Mouse (Mus musculus): Measurements from ENCODE around the gene Bcl11a. TPM values are rescaled to one million over a fixed set of nuclear protein-coding genes. Genes with fewer than 3 reads are reported as not detected.

Bcl11a gene
- polyA plus RNA-seq, 1 experiment from 2014 or later: 95.4 TPM

DNA sequence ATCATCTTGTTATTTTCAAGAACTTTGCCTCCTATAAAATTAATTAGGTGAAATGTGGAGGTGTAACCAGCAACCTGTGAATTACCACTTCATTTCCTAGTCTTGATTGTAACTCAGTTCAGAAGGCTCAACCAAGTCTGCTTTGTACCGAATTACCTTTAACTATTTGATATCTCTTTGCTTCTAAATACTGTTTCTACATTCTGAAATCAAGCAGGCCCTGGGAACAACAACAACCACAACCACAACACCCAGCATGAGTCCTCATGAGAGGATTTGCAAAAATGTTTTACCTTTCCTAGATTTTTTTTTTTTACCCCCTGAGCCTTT, 5.2 kb downstream of the Bcl11a start:
- peak overlapping the region; percentile 48; the same call in 1 of the 2 replicates for H3K27ac ChIP-seq (ENCODE audit: low read depth, low read length)
- H3K4me3 ChIP-seq (ENCODE audit: low read depth, low read length): peak overlapping the region; percentile 72
- ATAC-seq (replicated peaks; ENCODE audit: low FRiP score) (no peak), DNase-seq (ENCODE audit: low spot score) (no peak)
- peaks cover 16% of the 10 kb centered on the region for H3K4me1 ChIP-seq (replicated peaks; ENCODE audit: control insufficient read depth, insufficient read depth, low read length)
- H3K9me3 ChIP-seq (ENCODE audit: control insufficient read depth, low read length): no peaks in the 10 kb centered on the region
- peak overlapping the region; percentile 98 for H3K4me2 ChIP-seq
- WGBS: 36% methylated on average over 1 of the region's 1 CpGs
- no peaks in the 10 kb centered on the region for H3K27me3 ChIP-seq (replicated peaks; ENCODE audit: control insufficient read depth, insufficient read depth, low read length)
- H3K36me3 ChIP-seq (ENCODE audit: control insufficient read depth, insufficient read depth, low read length): peaks cover 21% of the 10 kb centered on the region; the same call in 1 of the 2 replicates
- peak overlapping the region; percentile 8 for H3K9ac ChIP-seq (ENCODE audit: low read depth, low read length)

DNA sequence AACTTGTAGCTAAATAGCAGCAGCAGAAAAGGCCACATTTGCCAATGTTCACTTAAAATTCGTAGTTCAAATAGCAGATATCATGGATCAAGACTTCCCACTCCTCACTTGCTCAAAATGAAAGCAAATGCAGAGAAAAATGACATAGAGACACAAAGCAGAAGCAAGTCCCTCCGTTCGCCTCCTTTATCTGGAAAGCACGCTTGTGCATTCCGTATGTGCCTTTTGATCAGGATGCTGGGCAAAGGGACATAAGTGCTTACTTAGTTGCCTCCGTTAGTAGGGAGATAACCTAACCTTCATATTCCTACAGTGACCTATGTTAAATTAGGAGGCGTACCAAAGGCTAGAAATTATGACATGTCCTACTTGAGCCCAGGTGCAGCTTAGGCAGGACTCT, 5.6 kb downstream of the Bcl11a start:
- WGBS: 29% methylated on average over 7 of the region's 7 CpGs
- Histone ChIP-seq H3K36me3 (ENCODE audit: control insufficient read depth, insufficient read depth, low read length) (peaks cover 21% of the 10 kb centered on the region; the same call in 1 of the 2 replicates), H3K4me2 (peak overlapping the region; percentile 98), H3K27ac (ENCODE audit: low read depth, low read length) (no peak overlapping the region; the same call in 1 of the 2 replicates), H3K27me3 (replicated peaks; ENCODE audit: control insufficient read depth, insufficient read depth, low read length) (no peaks in the 10 kb centered on the region), H3K4me3 (ENCODE audit: low read depth, low read length) (peak overlapping the region; percentile 72), H3K4me1 (replicated peaks; ENCODE audit: control insufficient read depth, insufficient read depth, low read length) (peaks cover 16% of the 10 kb centered on the region), H3K9me3 (ENCODE audit: control insufficient read depth, low read length) (no peaks in the 10 kb centered on the region), H3K9ac (ENCODE audit: low read depth, low read length) (peak overlapping the region; percentile 8)
- no peak for ATAC-seq (replicated peaks; ENCODE audit: low FRiP score)
- no peak for DNase-seq (ENCODE audit: low spot score)

DNA sequence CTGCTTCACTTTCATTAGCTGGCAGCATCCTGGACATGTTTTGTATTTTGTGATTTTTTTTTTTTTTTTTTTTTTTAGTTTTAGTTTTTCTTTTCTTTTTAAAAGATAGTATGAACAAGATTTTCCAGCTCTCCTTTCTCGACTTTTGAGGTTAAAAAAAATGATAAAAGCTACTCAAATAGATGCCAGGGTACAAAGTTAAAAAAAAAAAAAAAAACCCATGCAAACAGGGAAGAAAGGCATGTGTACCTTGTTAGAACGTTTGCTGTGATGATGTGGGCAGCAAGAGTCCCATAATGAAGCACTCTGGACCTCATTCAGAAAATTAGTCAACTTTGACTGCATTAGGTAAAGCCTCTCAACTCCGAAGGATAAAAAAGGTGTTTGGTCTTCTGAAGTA, 6.2 kb downstream of the Bcl11a start:
- WGBS: 63% methylated on average over 3 of the region's 3 CpGs
- no peak overlapping the region for H3K9ac ChIP-seq (ENCODE audit: low read depth, low read length)
- DNase-seq (ENCODE audit: low spot score): no peak
- H3K27ac ChIP-seq (ENCODE audit: low read depth, low read length): no peak overlapping the region
- no peaks in the 10 kb centered on the region for H3K27me3 ChIP-seq (replicated peaks; ENCODE audit: control insufficient read depth, insufficient read depth, low read length)
- peak overlapping the region; percentile 98; the same call in 1 of the 2 replicates for H3K4me2 ChIP-seq
- H3K4me3 ChIP-seq (ENCODE audit: low read depth, low read length): no peak overlapping the region
- ATAC-seq (replicated peaks; ENCODE audit: low FRiP score): no peak
- H3K9me3 ChIP-seq (ENCODE audit: control insufficient read depth, low read length): no peaks in the 10 kb centered on the region
- H3K4me1 ChIP-seq (replicated peaks; ENCODE audit: control insufficient read depth, insufficient read depth, low read length): peaks cover 16% of the 10 kb centered on the region
- H3K36me3 ChIP-seq (ENCODE audit: control insufficient read depth, insufficient read depth, low read length): peaks cover 24% of the 10 kb centered on the region; the same call in 1 of the 2 replicates

DNA sequence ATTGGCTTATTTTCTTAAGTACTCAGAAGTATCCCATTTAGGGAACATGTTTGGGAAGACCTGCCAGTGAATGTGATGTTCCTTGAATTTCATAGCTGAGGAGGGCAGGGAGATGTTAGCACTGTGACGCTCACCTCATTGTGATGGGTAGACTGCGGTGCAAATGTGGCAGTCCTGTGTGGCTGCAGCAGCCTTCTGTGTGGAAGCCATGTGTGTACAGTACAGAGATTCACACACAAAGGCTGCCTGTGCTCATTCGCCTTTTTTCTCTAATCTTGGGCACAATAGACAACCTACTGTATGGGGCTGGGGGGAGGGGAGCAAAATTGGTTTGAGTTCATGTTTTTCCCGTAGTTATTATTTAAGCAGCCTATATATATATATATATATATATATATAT, 6.7 kb downstream of the Bcl11a start:
- H3K4me2 ChIP-seq: no peak overlapping the region
- no peaks in the 10 kb centered on the region for H3K27me3 ChIP-seq (replicated peaks; ENCODE audit: control insufficient read depth, insufficient read depth, low read length)
- 85% methylated on average over 4 of the region's 4 CpGs for WGBS
- peaks cover 16% of the 10 kb centered on the region for H3K4me1 ChIP-seq (replicated peaks; ENCODE audit: control insufficient read depth, insufficient read depth, low read length)
- ATAC-seq (replicated peaks; ENCODE audit: low FRiP score) (no peak), DNase-seq (ENCODE audit: low spot score) (no peak)
- no peak overlapping the region for H3K27ac ChIP-seq (ENCODE audit: low read depth, low read length)
- H3K36me3 ChIP-seq (ENCODE audit: control insufficient read depth, insufficient read depth, low read length): peaks cover 27% of the 10 kb centered on the region
- H3K4me3 ChIP-seq (ENCODE audit: low read depth, low read length): no peak overlapping the region
- no peak overlapping the region for H3K9ac ChIP-seq (ENCODE audit: low read depth, low read length)
- H3K9me3 ChIP-seq (ENCODE audit: control insufficient read depth, low read length): no peaks in the 10 kb centered on the region

DNA sequence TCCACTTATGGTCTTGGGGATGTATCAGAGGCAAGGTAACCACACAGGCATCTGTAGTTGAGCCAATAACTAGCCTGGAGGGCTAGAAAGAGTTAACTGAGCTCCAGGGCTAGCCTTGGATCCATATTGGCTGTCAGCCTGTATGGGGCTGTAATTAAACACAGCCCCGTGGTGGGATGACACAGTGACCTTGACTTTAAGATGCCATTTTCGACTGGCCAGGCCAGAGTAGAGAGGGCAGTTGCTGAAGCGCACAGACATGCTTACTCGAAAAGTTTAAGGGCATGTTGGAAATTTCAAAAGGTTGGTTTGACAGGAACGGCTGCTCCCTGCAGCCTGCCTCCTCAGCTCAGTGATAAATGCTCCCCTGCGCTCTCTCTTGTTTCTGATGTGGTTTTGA, 8.1 kb downstream of the Bcl11a start:
- ATAC-seq (replicated peaks; ENCODE audit: low FRiP score) (no peak), DNase-seq (ENCODE audit: low spot score) (no peak)
- no peak overlapping the region for H3K4me3 ChIP-seq (ENCODE audit: low read depth, low read length)
- H3K36me3 ChIP-seq (ENCODE audit: control insufficient read depth, insufficient read depth, low read length): peaks cover 30% of the 10 kb centered on the region
- H3K27me3 ChIP-seq (replicated peaks; ENCODE audit: control insufficient read depth, insufficient read depth, low read length): no peaks in the 10 kb centered on the region
- no peaks in the 10 kb centered on the region for H3K9me3 ChIP-seq (ENCODE audit: control insufficient read depth, low read length)
- no peak overlapping the region for H3K27ac ChIP-seq (ENCODE audit: low read depth, low read length)
- H3K4me2 ChIP-seq: no peak overlapping the region
- H3K4me1 ChIP-seq (replicated peaks; ENCODE audit: control insufficient read depth, insufficient read depth, low read length): peaks cover 19% of the 10 kb centered on the region
- no peak overlapping the region for H3K9ac ChIP-seq (ENCODE audit: low read depth, low read length)
- 47% methylated on average over 6 of the region's 6 CpGs for WGBS

DNA sequence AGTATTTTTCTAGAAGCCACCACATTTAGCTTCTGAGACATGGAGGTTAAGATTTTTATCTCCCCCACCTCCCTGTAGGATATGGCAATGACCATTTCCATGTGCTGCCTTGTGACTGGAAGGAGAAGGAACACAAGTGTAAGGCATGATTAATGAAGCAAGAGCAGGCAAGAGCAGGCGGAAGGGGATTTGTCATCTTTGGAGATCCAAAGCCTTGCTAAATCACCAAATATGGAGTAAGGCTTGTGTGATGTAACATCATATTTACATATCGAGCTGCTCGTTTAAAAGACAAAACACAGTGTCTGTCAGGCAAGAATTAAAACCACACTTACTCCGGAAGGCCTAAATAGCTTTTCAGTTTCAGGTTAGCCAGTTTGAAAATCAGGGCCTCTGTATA, 9.2 kb downstream of the Bcl11a start:
- ATAC-seq (replicated peaks; ENCODE audit: low FRiP score) (no peak), DNase-seq (ENCODE audit: low spot score) (no peak)
- no peak overlapping the region for H3K27ac ChIP-seq (ENCODE audit: low read depth, low read length)
- H3K4me2 ChIP-seq: no peak overlapping the region
- H3K4me3 ChIP-seq (ENCODE audit: low read depth, low read length): no peak overlapping the region
- 68% methylated on average over 4 of the region's 4 CpGs for WGBS
- H3K4me1 ChIP-seq (replicated peaks; ENCODE audit: control insufficient read depth, insufficient read depth, low read length): peaks cover 24% of the 10 kb centered on the region
- no peaks in the 10 kb centered on the region for H3K9me3 ChIP-seq (ENCODE audit: control insufficient read depth, low read length)
- no peak overlapping the region for H3K9ac ChIP-seq (ENCODE audit: low read depth, low read length)
- peaks cover 30% of the 10 kb centered on the region for H3K36me3 ChIP-seq (ENCODE audit: control insufficient read depth, insufficient read depth, low read length)
- H3K27me3 ChIP-seq (replicated peaks; ENCODE audit: control insufficient read depth, insufficient read depth, low read length): no peaks in the 10 kb centered on the region

DNA sequence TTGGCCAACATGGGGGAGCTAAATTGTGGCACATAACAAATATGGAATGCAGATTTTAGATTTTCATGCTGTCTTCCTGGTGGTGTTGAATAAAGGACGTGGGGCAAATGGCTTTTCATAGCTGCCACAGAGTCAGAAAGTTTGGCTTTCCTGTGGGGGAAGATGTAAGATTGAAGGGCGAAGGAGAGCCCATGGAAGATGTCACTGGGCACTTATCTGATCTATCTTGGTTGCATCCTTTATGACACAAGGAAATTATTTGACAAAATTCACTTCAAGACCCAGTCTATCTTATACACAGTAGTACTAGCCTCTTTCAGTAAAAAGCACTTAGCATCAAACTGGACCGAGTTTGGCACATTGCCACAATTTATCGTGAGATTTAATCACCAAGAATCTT, 12.6 kb downstream of the Bcl11a start:
- no peak for DNase-seq (ENCODE audit: low spot score)
- 76% methylated on average over 4 of the region's 4 CpGs for WGBS
- no peak overlapping the region for H3K4me3 ChIP-seq (ENCODE audit: low read depth, low read length)
- no peak for ATAC-seq (replicated peaks; ENCODE audit: low FRiP score)
- H3K9ac ChIP-seq (ENCODE audit: low read depth, low read length): no peak overlapping the region
- peaks cover 26% of the 10 kb centered on the region for H3K36me3 ChIP-seq (ENCODE audit: control insufficient read depth, insufficient read depth, low read length)
- peaks cover 38% of the 10 kb centered on the region for H3K4me1 ChIP-seq (replicated peaks; ENCODE audit: control insufficient read depth, insufficient read depth, low read length)
- no peaks in the 10 kb centered on the region for H3K9me3 ChIP-seq (ENCODE audit: control insufficient read depth, low read length)
- H3K27me3 ChIP-seq (replicated peaks; ENCODE audit: control insufficient read depth, insufficient read depth, low read length): no peaks in the 10 kb centered on the region
- no peak overlapping the region for H3K4me2 ChIP-seq
- H3K27ac ChIP-seq (ENCODE audit: low read depth, low read length): no peak overlapping the region

DNA sequence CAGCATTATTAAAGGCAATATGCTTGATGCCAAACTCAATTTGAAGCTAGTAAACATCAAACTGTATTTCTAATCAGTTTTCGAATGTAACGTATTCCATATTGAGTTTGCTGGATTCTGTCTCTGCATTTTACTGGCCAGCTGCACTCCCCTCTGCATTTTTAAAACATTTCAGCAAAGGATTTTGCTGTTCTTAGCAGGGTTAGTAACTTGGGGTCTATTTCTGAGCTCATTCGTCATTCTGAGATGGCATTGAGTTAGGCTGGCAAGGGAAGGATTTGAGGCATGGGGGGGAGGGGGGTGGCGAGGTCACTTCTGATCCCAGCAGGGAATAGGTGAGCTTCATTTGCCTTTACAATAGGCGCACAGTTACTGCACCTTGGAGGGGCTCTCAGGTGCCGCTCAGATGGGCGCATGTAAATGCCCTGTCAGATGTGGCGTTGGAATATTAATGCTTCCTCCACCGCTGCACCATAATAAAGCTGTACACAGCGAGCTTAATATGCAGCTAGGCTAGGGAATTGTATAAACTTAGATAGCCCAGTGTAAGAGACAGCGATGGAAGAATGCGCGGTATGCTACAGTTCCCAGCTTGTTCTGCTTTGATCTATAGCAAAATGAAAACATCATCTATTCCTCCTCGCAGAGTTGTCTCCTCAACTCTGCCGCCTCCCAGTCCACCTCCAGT, 13.7 kb downstream of the Bcl11a start:
- WGBS: 59% methylated on average over 15 of the region's 15 CpGs
- peaks cover 21% of the 10 kb centered on the region for H3K36me3 ChIP-seq (ENCODE audit: control insufficient read depth, insufficient read depth, low read length)
- ATAC-seq (replicated peaks; ENCODE audit: low FRiP score) (no peak), DNase-seq (ENCODE audit: low spot score) (no peak)
- H3K27me3 ChIP-seq (replicated peaks; ENCODE audit: control insufficient read depth, insufficient read depth, low read length): no peaks in the 10 kb centered on the region
- no peak overlapping the region for H3K4me3 ChIP-seq (ENCODE audit: low read depth, low read length)
- H3K4me2 ChIP-seq: no peak overlapping the region
- H3K9me3 ChIP-seq (ENCODE audit: control insufficient read depth, low read length): no peaks in the 10 kb centered on the region
- no peak overlapping the region for H3K9ac ChIP-seq (ENCODE audit: low read depth, low read length)
- H3K27ac ChIP-seq (ENCODE audit: low read depth, low read length): no peak overlapping the region; the same call in 1 of the 2 replicates
- peaks cover 39% of the 10 kb centered on the region for H3K4me1 ChIP-seq (replicated peaks; ENCODE audit: control insufficient read depth, insufficient read depth, low read length)

DNA sequence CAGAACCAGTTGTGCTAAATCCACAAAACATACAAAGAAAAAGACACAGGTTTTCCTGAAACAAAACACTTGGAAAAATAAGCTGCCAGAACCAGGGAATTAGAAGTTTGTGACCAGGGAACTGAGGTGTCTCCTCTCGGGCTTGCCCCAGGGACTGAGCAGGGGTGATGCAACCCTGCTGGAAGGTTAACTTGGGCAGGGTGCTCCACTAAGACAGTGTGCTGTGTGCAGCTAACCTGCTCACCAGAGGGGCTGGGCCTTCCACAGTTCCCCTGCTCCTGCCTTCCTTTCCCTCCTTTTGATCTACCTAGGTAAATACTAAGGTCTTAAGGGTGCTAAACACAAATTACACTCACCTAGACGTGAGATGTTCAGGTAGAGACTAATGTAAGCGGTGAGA, 14.8 kb downstream of the Bcl11a start:
- no peaks in the 10 kb centered on the region for H3K27me3 ChIP-seq (replicated peaks; ENCODE audit: control insufficient read depth, insufficient read depth, low read length)
- DNase-seq (ENCODE audit: low spot score): no peak
- H3K4me3 ChIP-seq (ENCODE audit: low read depth, low read length): no peak overlapping the region
- H3K4me1 ChIP-seq (replicated peaks; ENCODE audit: control insufficient read depth, insufficient read depth, low read length): peaks cover 45% of the 10 kb centered on the region
- no peak overlapping the region for H3K27ac ChIP-seq (ENCODE audit: low read depth, low read length)
- 65% methylated on average over 3 of the region's 3 CpGs for WGBS
- peaks cover 16% of the 10 kb centered on the region for H3K36me3 ChIP-seq (ENCODE audit: control insufficient read depth, insufficient read depth, low read length)
- no peaks in the 10 kb centered on the region for H3K9me3 ChIP-seq (ENCODE audit: control insufficient read depth, low read length)
- no peak overlapping the region for H3K4me2 ChIP-seq
- no peak overlapping the region for H3K9ac ChIP-seq (ENCODE audit: low read depth, low read length)
- no peak for ATAC-seq (replicated peaks; ENCODE audit: low FRiP score)

Measured in liver, embryonic 11.5 days (tissue).